Mouse (Mus musculus) stomach, postnatal 0 days (tissue): Measurements from ENCODE around the gene Tppp2.
A peak's percentile ranks its signal among the peaks of the same experiment; 100 is the strongest.

Source experiments
- CTCF ChIP-seq: IDR thresholded peaks from 2 replicates; pipeline ENCODE4 v1.5.1; 2016; ENCODE audit warnings: antibody characterized with exemption, low read depth, mild to moderate bottlenecking, moderate library complexity
- EP300 ChIP-seq: optimal IDR thresholded peaks from 2 replicates; pipeline ENCODE3; 2016; ENCODE audit warnings: antibody characterized with exemption

DNA sequence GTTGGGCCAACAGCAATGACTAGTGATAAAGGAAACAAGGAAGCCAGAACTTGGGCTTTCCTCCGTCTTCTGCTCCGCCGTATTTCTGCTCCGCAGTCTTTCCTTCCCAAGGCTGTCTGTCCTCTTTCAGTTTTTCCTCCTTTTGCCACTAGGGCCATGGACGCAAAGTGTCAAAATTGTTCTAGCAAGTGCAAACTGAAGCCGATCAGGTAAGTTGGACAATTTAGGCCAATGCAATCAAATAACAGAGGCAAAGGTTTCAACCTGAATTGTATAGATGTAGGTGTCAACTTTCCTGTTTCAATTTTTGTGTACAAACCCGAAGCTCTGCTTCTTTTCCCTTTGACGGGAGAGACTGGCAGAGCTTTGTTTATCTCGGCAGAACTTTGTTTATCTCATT lies 11.7 kb downstream of the Tppp2 start:
- peak; percentile 38 for TF ChIP-seq CTCF
- TF ChIP-seq EP300 = no peak
